Mouse (Mus musculus) neural tube, embryonic 14.5 days (tissue): ENCODE measurements at regions not wholly inside any gene's neighbourhood (a gene's known extent, or its start where the extent isn't known, plus 50 kb on each side); places are given as distances from the start of the nearest gene placed in this dataset.

ENCODE experiments used
- ATAC-seq: fragments of 200-750 bp; cut with Nextera tagmentation; 2 replicates; pipeline ENCODE4 v1.8.0; 2017; ENCODE audit warnings: low read depth, mild to moderate bottlenecking, moderate TSS enrichment, moderate library complexity
- H3K27ac ChIP-seq: fragments of 300-500 bp; sonication (generic); 2 replicates; pipeline ENCODE4 v1.5.1; 2014; ENCODE audit warnings: low read depth, mild to moderate bottlenecking, control low read depth, low read length, moderate library complexity, mixed read lengths
- H3K27me3 ChIP-seq: fragments of 300-500 bp; sonication (generic); 2 replicates; pipeline ENCODE4 v1.6.1; 2014; ENCODE audit warnings: low read length; ENCODE audit not compliant: control insufficient read depth, insufficient read depth
- H3K36me3 ChIP-seq: fragments of 300-500 bp; sonication (generic); 2 replicates; pipeline ENCODE4 v1.6.1; 2014; ENCODE audit warnings: low read length, mixed read lengths; ENCODE audit not compliant: control insufficient read depth, insufficient read depth
- H3K4me1 ChIP-seq: fragments of 300-500 bp; sonication (generic); 2 replicates; pipeline ENCODE4 v1.6.1; 2014; ENCODE audit warnings: low read length; ENCODE audit not compliant: control insufficient read depth, insufficient read depth
- H3K4me2 ChIP-seq: fragments of 300-500 bp; sonication (generic); 2 replicates; pipeline ENCODE4 v1.6.1; 2014; ENCODE audit warnings: mild to moderate bottlenecking, low read depth, low read length, control low read depth
- H3K4me3 ChIP-seq: fragments of 300-500 bp; sonication (generic); 2 replicates; pipeline ENCODE4 v1.5.1; 2014; ENCODE audit warnings: low read depth, low read length, control low read depth, mixed read lengths
- H3K9ac ChIP-seq: fragments of 300-500 bp; sonication (generic); replicated peaks from 2 replicates; pipeline ENCODE4 v1.6.1; 2014; ENCODE audit warnings: low read depth, mild to moderate bottlenecking, control low read depth, low read length, mixed read lengths
- H3K9me3 ChIP-seq: fragments of 300-500 bp; sonication (generic); 2 replicates; pipeline ENCODE4 v1.6.1; 2016; ENCODE audit warnings: low read length; ENCODE audit not compliant: control insufficient read depth
- WGBS: fragments of 180-500 bp; shearing (Covaris S2); extraction: QIAGEN DNeasy Blood & Tissue Kit; methylation state at CpG from one replicate; pipeline ENCODE4 v1.1.7; 2014; 5-methylcytosine and 5-hydroxymethylcytosine counted together

- no peaks in the 10 kb centered on the region for H3K27me3 ChIP-seq
- H3K36me3 ChIP-seq: no peaks in the 10 kb centered on the region
- no peak overlapping the region for H3K4me3 ChIP-seq
- 81% methylated on average over 2 of the region's 2 CpGs for WGBS
- no peak for ATAC-seq
- H3K27ac ChIP-seq: no peak overlapping the region
- no peaks in the 10 kb centered on the region for H3K4me1 ChIP-seq
- no peak overlapping the region for H3K4me2 ChIP-seq
- no peak overlapping the region for H3K9ac ChIP-seq
- H3K9me3 ChIP-seq: no peaks in the 10 kb centered on the region
Measured at GRCm38 (mm10) chr13:84438444-84438766, 216.3 kb downstream of the Tmem161b start.

- H3K4me3 ChIP-seq: no peak overlapping the region
- no peaks in the 10 kb centered on the region for H3K9me3 ChIP-seq
- H3K4me2 ChIP-seq: no peak overlapping the region
- H3K36me3 ChIP-seq: no peaks in the 10 kb centered on the region
- 40% methylated on average over 2 of the region's 2 CpGs for WGBS
- no peak overlapping the region for H3K27ac ChIP-seq
- no peak overlapping the region for H3K9ac ChIP-seq
- peak; percentile 38; the same call in 1 of the 2 replicates for ATAC-seq
- no peaks in the 10 kb centered on the region for H3K27me3 ChIP-seq
- H3K4me1 ChIP-seq: no peaks in the 10 kb centered on the region
Measured at GRCm38 (mm10) chr13:84448514-84448913, 226.4 kb downstream of the Tmem161b start.

- no peaks in the 10 kb centered on the region for H3K27me3 ChIP-seq
- no peaks in the 10 kb centered on the region for H3K9me3 ChIP-seq
- no peak overlapping the region for H3K27ac ChIP-seq
- no peak overlapping the region for H3K4me2 ChIP-seq
- H3K9ac ChIP-seq: no peak overlapping the region
- peak; percentile 98 for ATAC-seq
- H3K4me3 ChIP-seq: no peak overlapping the region
- 9% methylated on average over 6 of the region's 6 CpGs for WGBS
- H3K36me3 ChIP-seq: no peaks in the 10 kb centered on the region
- H3K4me1 ChIP-seq: no peaks in the 10 kb centered on the region
Measured at GRCm38 (mm10) chr13:84449001-84449551, 227.0 kb downstream of the Tmem161b start.
